Mouse (Mus musculus) limb, embryonic 12.5 days (tissue): ENCODE measurements at regions not wholly inside any gene's neighbourhood (a gene's known extent, or its start where the extent isn't known, plus 50 kb on each side); places are given as distances from the start of the nearest gene placed in this dataset.

ENCODE experiments used
- ATAC-seq: fragments of 200-750 bp; cut with Nextera tagmentation; 2 replicates; pipeline ENCODE4 v1.8.0; 2017; ENCODE audit warnings: low read depth, moderate TSS enrichment; ENCODE audit not compliant: insufficient number of reproducible peaks, insufficient read depth, low FRiP score, low TSS enrichment
- H3K27ac ChIP-seq: fragments of 300-500 bp; sonication (generic); 2 replicates; pipeline ENCODE4 v1.5.1; 2016; ENCODE audit warnings: mild to moderate bottlenecking, moderate library complexity
- H3K27me3 ChIP-seq: fragments of 300-500 bp; sonication (generic); 2 replicates; pipeline ENCODE4 v1.6.1; 2016; ENCODE audit warnings: mild to moderate bottlenecking, moderate library complexity
- H3K36me3 ChIP-seq: fragments of 300-500 bp; sonication (generic); 2 replicates; pipeline ENCODE4 v1.6.1; 2016; ENCODE audit warnings: mild to moderate bottlenecking, moderate library complexity
- H3K4me1 ChIP-seq: fragments of 300-500 bp; sonication (generic); replicated peaks from 2 replicates; pipeline ENCODE4 v1.6.1; 2016
- H3K4me2 ChIP-seq: fragments of 300-500 bp; sonication (generic); 2 replicates; pipeline ENCODE4 v1.6.1; 2016; ENCODE audit warnings: mild to moderate bottlenecking, moderate library complexity
- H3K4me3 ChIP-seq: fragments of 300-500 bp; sonication (generic); replicated peaks from 2 replicates; pipeline ENCODE4 v1.5.1; 2016; ENCODE audit warnings: mild to moderate bottlenecking
- H3K9ac ChIP-seq: fragments of 300-500 bp; sonication (generic); replicated peaks from 2 replicates; pipeline ENCODE4 v1.6.1; 2016; ENCODE audit warnings: mild to moderate bottlenecking, moderate library complexity
- H3K9me3 ChIP-seq: fragments of 300-500 bp; sonication (generic); 2 replicates; pipeline ENCODE4 v1.6.1; 2016; ENCODE audit warnings: mild to moderate bottlenecking, moderate library complexity
- WGBS: fragments of 180-500 bp; shearing (Covaris S2); methylation state at CpG from one replicate; pipeline ENCODE4 v1.1.7; 2016; 5-methylcytosine and 5-hydroxymethylcytosine counted together

DNA sequence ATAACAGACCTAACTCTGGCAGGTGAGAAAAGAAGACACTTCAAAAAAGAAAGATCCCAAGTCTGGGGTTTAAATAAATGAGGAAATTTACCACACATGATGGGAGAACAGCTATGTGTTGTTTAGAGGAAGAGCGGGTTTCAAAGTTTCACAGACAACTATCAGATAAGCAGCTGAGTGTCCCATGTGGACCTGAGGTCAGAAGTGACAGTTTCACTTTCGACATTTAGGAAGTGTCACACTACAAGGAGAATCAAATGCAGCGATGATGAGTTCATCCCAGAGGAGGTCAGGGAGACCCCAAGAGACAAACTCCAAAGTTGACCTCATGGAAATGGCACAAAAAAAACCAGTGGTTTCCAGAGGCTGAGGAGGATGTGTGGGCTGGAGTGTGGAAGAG is 132.7 kb downstream of the Postn start:
- no peak overlapping the region for H3K4me2 ChIP-seq
- H3K27me3 ChIP-seq, result no peaks in the 10 kb centered on the region
- peaks cover 6% of the 10 kb centered on the region; the same call in 1 of the 2 replicates for H3K4me1 ChIP-seq
- H3K27ac ChIP-seq, result no peak overlapping the region
- no peaks in the 10 kb centered on the region for H3K36me3 ChIP-seq
- 86% methylated on average over 3 of the region's 3 CpGs for WGBS
- no peak overlapping the region for H3K9ac ChIP-seq
- no peak overlapping the region for H3K4me3 ChIP-seq
- no peak for ATAC-seq
- no peaks in the 10 kb centered on the region for H3K9me3 ChIP-seq

DNA sequence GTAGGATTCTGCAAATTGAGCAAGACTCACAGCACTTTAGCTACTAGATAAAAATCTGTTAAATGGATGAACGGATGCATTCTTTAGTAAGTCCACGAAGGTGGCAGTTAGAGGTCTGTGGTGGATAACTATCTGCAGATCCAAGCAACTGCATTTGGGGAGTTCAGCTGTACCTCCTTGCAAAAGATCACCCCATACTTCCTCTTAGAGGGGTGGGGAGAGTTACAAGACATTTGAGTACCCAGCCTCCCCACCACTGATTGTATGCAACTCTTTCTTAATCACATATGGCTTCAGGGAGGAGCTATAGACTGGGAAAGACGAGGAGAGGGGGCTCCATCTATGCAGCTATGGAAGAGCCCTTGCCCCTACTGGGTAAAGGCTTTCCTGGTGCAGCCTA is 144.1 kb downstream of the Postn start:
- Histone ChIP-seq H3K4me3 (no peak overlapping the region), H3K27me3 (no peaks in the 10 kb centered on the region), H3K4me2 (no peak overlapping the region), H3K4me1 (no peaks in the 10 kb centered on the region), H3K36me3 (no peaks in the 10 kb centered on the region), H3K27ac (no peak overlapping the region), H3K9ac (no peak overlapping the region), H3K9me3 (no peaks in the 10 kb centered on the region)
- 77% methylated on average over 3 of the region's 3 CpGs for WGBS
- ATAC-seq, result no peak

DNA sequence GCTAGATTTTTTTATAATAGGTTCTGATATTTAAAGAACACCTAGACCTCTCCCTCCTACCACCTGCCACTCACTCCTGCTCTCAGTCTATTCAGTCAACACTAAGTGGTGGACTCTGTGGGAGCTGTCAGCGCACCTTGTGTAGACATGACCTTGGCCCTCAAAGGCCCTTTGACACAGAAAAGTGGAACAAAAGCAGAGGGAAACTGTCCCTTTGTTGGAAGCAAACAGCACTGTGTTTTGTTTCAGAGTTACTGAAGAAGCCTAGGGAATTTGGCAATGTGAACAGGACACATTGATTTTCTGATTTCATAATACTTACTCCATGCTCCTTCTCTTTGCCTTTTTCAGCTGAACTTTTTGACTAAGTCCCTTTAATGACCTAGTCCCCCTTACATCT is 146.7 kb downstream of the Postn start:
- Histone ChIP-seq H3K4me1 (no peaks in the 10 kb centered on the region), H3K27me3 (no peaks in the 10 kb centered on the region), H3K9ac (no peak overlapping the region), H3K4me2 (no peak overlapping the region), H3K27ac (no peak overlapping the region), H3K4me3 (no peak overlapping the region), H3K36me3 (no peaks in the 10 kb centered on the region), H3K9me3 (no peaks in the 10 kb centered on the region)
- no peak for ATAC-seq
- WGBS, result 91% methylated on average over 1 of the region's 1 CpGs

DNA sequence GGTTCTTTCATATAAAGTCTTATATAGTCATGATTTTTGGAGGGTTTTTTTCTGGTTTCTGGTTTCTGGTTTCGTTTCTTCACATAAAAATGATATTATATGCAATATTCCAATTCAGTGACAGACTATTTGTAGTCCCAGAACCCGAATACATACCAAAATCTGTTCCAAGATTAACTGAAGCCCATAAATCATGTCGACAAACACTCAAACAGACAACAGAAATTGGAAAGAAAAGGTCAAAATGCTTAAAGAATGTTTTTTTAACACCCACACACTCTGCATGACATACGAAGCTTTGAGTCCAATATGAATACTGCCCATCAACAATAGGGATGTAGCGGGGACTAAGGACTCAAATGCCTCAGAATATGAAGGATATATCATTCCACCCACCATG is 148.0 kb downstream of the Postn start:
- Histone ChIP-seq H3K4me1 (no peaks in the 10 kb centered on the region), H3K36me3 (no peaks in the 10 kb centered on the region), H3K9ac (no peak overlapping the region), H3K4me2 (no peak overlapping the region), H3K4me3 (no peak overlapping the region), H3K9me3 (no peaks in the 10 kb centered on the region), H3K27me3 (no peaks in the 10 kb centered on the region), H3K27ac (no peak overlapping the region)
- ATAC-seq, result no peak
- 79% methylated on average over 5 of the region's 5 CpGs for WGBS

DNA sequence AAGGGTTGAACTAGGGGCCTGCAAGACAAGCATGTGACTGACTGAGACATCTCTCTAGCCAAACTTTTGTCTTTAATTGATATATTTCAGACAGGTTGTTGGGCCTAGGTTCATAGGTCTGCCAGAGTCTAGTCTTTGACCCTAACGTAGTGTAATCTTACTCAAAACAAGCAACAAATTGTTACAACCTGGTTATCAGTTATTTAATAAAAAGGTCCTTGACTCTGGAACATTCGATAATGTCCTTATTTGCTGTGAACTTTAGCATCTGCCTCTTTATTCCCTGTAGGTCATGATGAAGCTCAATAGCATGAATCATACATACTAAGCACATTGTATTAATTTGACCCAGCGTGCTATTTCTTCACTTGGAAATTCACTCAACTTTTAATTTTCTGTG is 156.3 kb downstream of the Postn start:
- H3K9me3 ChIP-seq, result peaks cover 12% of the 10 kb centered on the region; the same call in 1 of the 2 replicates
- no peaks in the 10 kb centered on the region for H3K27me3 ChIP-seq
- no peak overlapping the region for H3K4me3 ChIP-seq
- 89% methylated on average over 3 of the region's 3 CpGs for WGBS
- ATAC-seq, result no peak
- H3K4me2 ChIP-seq, result no peak overlapping the region
- H3K36me3 ChIP-seq, result no peaks in the 10 kb centered on the region
- H3K27ac ChIP-seq, result no peak overlapping the region
- no peak overlapping the region for H3K9ac ChIP-seq
- H3K4me1 ChIP-seq, result no peaks in the 10 kb centered on the region

DNA sequence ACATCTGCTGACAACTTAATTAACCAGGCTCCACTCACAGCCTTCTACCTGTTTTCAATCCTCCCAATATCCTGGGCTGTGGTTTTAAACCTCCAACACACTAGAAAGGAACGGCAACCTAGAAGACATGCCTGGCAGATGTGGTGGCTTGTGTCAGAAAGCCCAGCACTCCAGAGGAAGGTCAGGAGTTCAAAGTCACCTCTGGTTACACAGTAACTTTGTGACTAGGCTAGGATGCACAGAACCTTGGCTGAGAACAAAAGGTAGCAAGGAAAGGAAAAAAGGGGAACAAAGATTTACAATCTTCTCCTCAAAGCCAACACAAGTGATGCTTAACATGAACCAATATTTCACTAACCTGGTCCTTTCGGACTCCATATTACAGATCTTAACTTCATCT is 161.8 kb downstream of the Postn start:
- ATAC-seq, result no peak
- no peaks in the 10 kb centered on the region for H3K36me3 ChIP-seq
- no peak overlapping the region for H3K9ac ChIP-seq
- no peak overlapping the region for H3K4me3 ChIP-seq
- 79% methylated on average over 2 of the region's 2 CpGs for WGBS
- no peaks in the 10 kb centered on the region for H3K27me3 ChIP-seq
- no peaks in the 10 kb centered on the region for H3K4me1 ChIP-seq
- H3K27ac ChIP-seq, result no peak overlapping the region
- H3K9me3 ChIP-seq, result peaks cover 20% of the 10 kb centered on the region; the same call in 1 of the 2 replicates
- no peak overlapping the region for H3K4me2 ChIP-seq

DNA sequence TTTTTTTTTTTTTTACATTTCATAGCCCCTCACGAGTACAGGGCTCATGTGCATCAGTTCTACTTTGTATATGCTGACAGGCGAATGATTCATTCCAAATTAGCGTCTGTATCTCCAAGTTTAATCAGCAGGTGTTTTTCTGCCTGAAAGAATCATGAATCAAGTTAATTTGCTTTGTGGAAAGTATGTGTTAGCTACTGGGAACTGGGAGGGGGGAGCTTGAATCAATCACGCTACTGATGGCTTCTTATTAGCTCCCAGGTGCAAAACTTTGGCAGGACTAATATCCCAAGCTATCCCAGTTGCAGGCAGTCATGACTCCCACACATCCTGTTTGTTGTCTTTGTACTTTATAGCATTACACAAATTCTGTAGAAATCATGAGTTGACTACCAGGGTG is 165.7 kb downstream of the Postn start:
- H3K36me3 ChIP-seq, result no peaks in the 10 kb centered on the region
- H3K9me3 ChIP-seq, result peaks cover 8% of the 10 kb centered on the region; the same call in 1 of the 2 replicates
- H3K4me2 ChIP-seq, result no peak overlapping the region
- no peak overlapping the region for H3K4me3 ChIP-seq
- no peaks in the 10 kb centered on the region for H3K4me1 ChIP-seq
- 55% methylated on average over 4 of the region's 4 CpGs for WGBS
- H3K9ac ChIP-seq, result no peak overlapping the region
- H3K27me3 ChIP-seq, result no peaks in the 10 kb centered on the region
- H3K27ac ChIP-seq, result no peak overlapping the region
- ATAC-seq, result no peak

DNA sequence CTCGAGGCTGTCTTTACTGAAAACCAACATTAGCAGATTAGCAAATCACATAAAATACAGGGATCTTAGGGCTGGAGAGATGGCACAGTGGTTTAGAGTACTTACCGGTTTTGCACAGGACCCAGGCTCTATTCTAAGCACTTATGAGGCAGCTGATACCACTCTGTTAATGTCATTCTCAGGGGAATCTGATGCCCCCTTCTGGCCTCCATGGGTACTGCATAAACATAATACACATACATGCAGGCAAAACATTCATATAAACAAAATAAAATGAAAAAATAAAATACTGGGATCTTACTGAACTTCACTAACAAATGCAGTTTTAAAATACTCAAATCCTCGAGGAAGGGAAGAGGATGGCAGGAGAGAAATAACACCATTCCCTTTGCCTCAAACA is 164.3 kb upstream of the Supt20 start:
- Histone ChIP-seq H3K27ac (no peak overlapping the region), H3K9me3 (peaks cover 8% of the 10 kb centered on the region; the same call in 1 of the 2 replicates), H3K27me3 (no peaks in the 10 kb centered on the region), H3K4me3 (no peak overlapping the region), H3K4me1 (no peaks in the 10 kb centered on the region), H3K4me2 (no peak overlapping the region), H3K9ac (no peak overlapping the region), H3K36me3 (no peaks in the 10 kb centered on the region)
- ATAC-seq, result no peak
- WGBS, result 82% methylated on average over 3 of the region's 3 CpGs

DNA sequence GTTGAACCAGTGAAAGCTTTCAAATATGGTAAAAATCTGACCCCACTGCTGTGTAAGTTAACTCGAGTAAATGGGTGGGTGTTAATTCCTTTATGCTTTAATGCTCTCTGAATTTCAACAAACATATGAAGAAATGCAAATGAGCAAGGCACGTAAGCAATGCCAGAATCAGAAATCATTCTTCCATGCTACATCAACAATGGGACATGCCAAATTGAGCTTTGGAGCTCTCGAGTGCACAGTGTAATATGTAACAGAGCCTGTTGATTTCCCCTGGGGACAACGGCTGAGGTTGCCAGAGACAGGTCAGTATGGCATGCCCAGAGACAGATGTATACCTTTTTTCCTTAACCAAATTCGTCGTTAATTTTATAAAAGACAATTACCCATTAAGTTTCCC is 162.4 kb upstream of the Supt20 start:
- Histone ChIP-seq H3K27me3 (no peaks in the 10 kb centered on the region), H3K9me3 (peaks cover 8% of the 10 kb centered on the region; the same call in 1 of the 2 replicates), H3K36me3 (no peaks in the 10 kb centered on the region), H3K4me1 (no peaks in the 10 kb centered on the region), H3K9ac (no peak overlapping the region), H3K4me3 (no peak overlapping the region), H3K27ac (no peak overlapping the region), H3K4me2 (no peak overlapping the region)
- 68% methylated on average over 6 of the region's 6 CpGs for WGBS
- ATAC-seq, result no peak

DNA sequence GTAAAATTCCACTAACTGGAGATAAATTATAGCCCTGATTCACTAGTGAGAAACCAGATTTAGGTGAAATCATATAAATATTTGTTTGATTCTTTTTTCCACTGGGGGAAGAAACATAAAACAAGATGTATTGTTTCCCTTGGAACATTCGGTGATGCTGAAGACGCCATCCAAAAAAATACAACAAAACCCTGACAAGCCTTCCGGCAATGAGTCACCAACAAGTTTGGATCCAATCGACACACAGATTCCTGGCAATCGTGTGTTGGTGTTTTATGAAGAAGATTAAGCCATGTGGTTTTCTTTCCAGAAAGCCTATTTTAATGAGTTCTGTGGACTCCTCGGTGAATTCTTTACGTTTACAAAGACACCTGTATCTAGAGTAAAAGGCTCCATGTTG is 157.2 kb upstream of the Supt20 start:
- Histone ChIP-seq H3K4me3 (no peak overlapping the region), H3K27me3 (no peaks in the 10 kb centered on the region), H3K36me3 (no peaks in the 10 kb centered on the region), H3K9ac (no peak overlapping the region), H3K4me2 (no peak overlapping the region), H3K4me1 (peaks cover 2% of the 10 kb centered on the region), H3K27ac (no peak overlapping the region), H3K9me3 (no peaks in the 10 kb centered on the region)
- WGBS, result 76% methylated on average over 7 of the region's 7 CpGs
- no peak for ATAC-seq

DNA sequence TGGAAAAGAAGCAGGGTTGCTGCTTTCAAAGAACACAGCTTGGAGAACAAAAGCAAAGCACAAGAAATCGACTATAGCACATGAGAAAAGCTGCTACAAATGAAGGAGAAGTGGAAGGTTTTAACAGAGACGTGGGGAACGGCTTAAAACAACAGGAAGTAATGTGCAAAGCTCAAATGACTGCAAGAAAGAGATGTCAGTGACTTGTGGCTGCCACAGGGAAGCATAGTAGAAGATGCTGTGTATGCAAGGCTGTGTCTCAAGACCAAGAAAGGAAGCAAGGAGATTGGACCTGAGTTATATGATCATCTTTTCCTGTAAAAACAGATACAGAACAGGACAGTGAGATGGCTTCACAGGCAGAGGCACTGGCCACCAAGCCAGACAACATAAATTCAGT is 154.6 kb upstream of the Supt20 start:
- Histone ChIP-seq H3K9ac (no peak overlapping the region), H3K4me2 (no peak overlapping the region), H3K4me3 (no peak overlapping the region), H3K27me3 (no peaks in the 10 kb centered on the region), H3K36me3 (no peaks in the 10 kb centered on the region), H3K27ac (0 out of 2 replicates have a peak overlapping the region, but pooled peaks have one; percentile 2), H3K9me3 (peaks cover 5% of the 10 kb centered on the region; the same call in 1 of the 2 replicates), H3K4me1 (peaks cover 9% of the 10 kb centered on the region)
- ATAC-seq, result no peak
- 44% methylated on average over 3 of the region's 3 CpGs for WGBS

DNA sequence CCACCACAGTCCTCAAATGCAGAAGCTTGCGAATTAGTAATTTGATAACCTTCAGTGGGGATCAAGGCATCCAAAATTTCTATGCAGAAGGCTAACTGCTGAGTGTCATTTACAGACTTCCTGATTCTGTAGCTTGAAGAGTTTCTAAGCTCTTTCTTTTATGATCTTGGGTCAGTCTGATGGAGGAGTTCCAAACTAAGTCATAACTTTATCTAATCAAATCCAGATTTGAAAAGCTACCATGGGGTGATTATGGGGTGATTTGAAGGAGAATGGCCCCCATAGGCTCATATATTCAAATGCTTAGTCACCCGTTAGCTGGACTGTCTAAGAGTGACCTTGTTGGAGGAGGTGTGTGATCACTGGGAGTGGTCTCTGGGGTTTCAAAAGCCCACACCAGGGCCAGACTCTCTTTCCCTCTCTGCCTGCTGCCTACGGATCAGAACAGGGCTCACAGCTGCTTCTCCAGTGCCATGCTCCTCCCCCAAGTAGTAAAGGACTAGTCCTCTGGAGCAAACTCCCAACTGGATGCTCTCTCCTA is 152.0 kb upstream of the Supt20 start:
- Histone ChIP-seq H3K4me2 (no peak overlapping the region), H3K27ac (peak overlapping the region; percentile 2; the same call in 1 of the 2 replicates), H3K27me3 (no peaks in the 10 kb centered on the region), H3K4me3 (no peak overlapping the region), H3K4me1 (peaks cover 9% of the 10 kb centered on the region), H3K36me3 (no peaks in the 10 kb centered on the region), H3K9ac (no peak overlapping the region), H3K9me3 (peaks cover 7% of the 10 kb centered on the region; the same call in 1 of the 2 replicates)
- 38% methylated on average over 3 of the region's 3 CpGs for WGBS
- ATAC-seq, result no peak; the same call in 1 of the 2 replicates
